Mouse (Mus musculus) CH12.LX (cell line): ENCODE data around the gene Olfr967. TPM values are rescaled to one million over a fixed set of nuclear protein-coding genes. Genes with fewer than 3 reads are reported as not detected.

Experiments
- DNase-seq: peaks from one replicate; pipeline ENCODE4 v3.0.0-alpha.2; 2013; ENCODE audit errors: extremely low read depth
- H3K27ac ChIP-seq: 2 replicates; pipeline ENCODE4 v1.5.1; 2012; ENCODE audit warnings: low read depth, mild to moderate bottlenecking, control low read depth, moderate library complexity; ENCODE audit not compliant: insufficient read depth
- H3K27me3 ChIP-seq: replicated peaks from 2 replicates; pipeline ENCODE3; 2012; ENCODE audit warnings: inconsistent platforms
- H3K36me3 ChIP-seq, 2 experiments: replicated peaks in 1 of 2; 2 replicates each; pipeline versions ENCODE3 to v1.6.1; 2012; ENCODE audit warnings: inconsistent platforms in 1 of 2, low read length in 1 of 2, mild to moderate bottlenecking in 1 of 2, mixed read lengths in 1 of 2, moderate library complexity in 1 of 2; ENCODE audit not compliant: control insufficient read depth in 1 of 2, insufficient read depth in 1 of 2
- H3K4me1 ChIP-seq, 2 experiments: 2 replicates each; pipeline ENCODE4 v1.6.1; 2012; ENCODE audit warnings: inconsistent platforms in 1 of 2, moderate library complexity in 1 of 2; ENCODE audit not compliant: insufficient read depth in 2 of 2, control insufficient read depth in 1 of 2
- H3K4me2 ChIP-seq: 2 replicates; pipeline ENCODE4 v1.6.1; 2012; ENCODE audit warnings: low read depth, mild to moderate bottlenecking, control low read depth; ENCODE audit not compliant: poor library complexity, insufficient read depth, severe bottlenecking
- H3K4me3 ChIP-seq, 3 experiments: fragments of 150-350 bp in 1 of 3; sonication (generic) in 1 of 3; replicated peaks in 1 of 3; 2 replicates each; pipeline versions ENCODE3 to v1.5.1; 2011 to 2012; ENCODE audit warnings: low read depth in 2 of 3, low read length in 2 of 3, mild to moderate bottlenecking in 2 of 3, moderate library complexity in 2 of 3, control low read depth in 1 of 3, improper control_type of control experiment in 1 of 3, inconsistent platforms in 1 of 3, mixed read lengths in 1 of 3; ENCODE audit not compliant: poor library complexity in 1 of 3
- H3K79me2 ChIP-seq: replicated peaks from 2 replicates; pipeline ENCODE4 v1.6.1; 2012; ENCODE audit warnings: mild to moderate bottlenecking, moderate library complexity; ENCODE audit not compliant: control insufficient read depth, poor library complexity, insufficient read depth, severe bottlenecking; ENCODE audit errors: extremely low read depth
- H3K9ac ChIP-seq: 2 replicates; pipeline ENCODE4 v1.6.1; 2012; ENCODE audit warnings: low read depth, mild to moderate bottlenecking, control low read depth, moderate library complexity; ENCODE audit not compliant: insufficient read depth
- H3K9me3 ChIP-seq: replicated peaks from 2 replicates; pipeline ENCODE3; 2012; ENCODE audit warnings: low read length, inconsistent platforms, mixed read lengths
- CHD1 ChIP-seq: IDR thresholded peaks from 2 replicates; pipeline ENCODE4 v1.6.1; 2012; ENCODE audit warnings: low read depth, low read length, improper control_type of control experiment, inconsistent platforms
- ELF1 ChIP-seq: IDR thresholded peaks from 2 replicates; pipeline ENCODE4 v1.6.1; 2014; ENCODE audit warnings: low read depth, mild to moderate bottlenecking, inconsistent platforms, low read length, improper control_type of control experiment
- ETS1 ChIP-seq: conservative IDR thresholded peaks from 2 replicates; pipeline ENCODE4 v1.6.1; 2012; ENCODE audit warnings: low read depth, mild to moderate bottlenecking, inconsistent platforms, low read length, improper control_type of control experiment, moderate library complexity
- GABPA ChIP-seq: IDR thresholded peaks from 2 replicates; pipeline ENCODE4 v1.6.1; 2012; ENCODE audit warnings: low read depth, low read length, improper control_type of control experiment, inconsistent platforms; ENCODE audit not compliant: insufficient replicate concordance
- IRF4 ChIP-seq: IDR thresholded peaks from 2 replicates; pipeline ENCODE4 v1.6.1; 2014; ENCODE audit warnings: low read depth, mild to moderate bottlenecking, inconsistent platforms, low read length, improper control_type of control experiment
- JUND ChIP-seq: conservative IDR thresholded peaks from 2 replicates; pipeline ENCODE4 v1.6.1; 2011; ENCODE audit warnings: low read depth, low read length, improper control_type of control experiment
- KAT2A ChIP-seq: IDR thresholded peaks from 2 replicates; pipeline ENCODE4 v1.6.1; 2012; ENCODE audit warnings: low read length, improper control_type of control experiment, inconsistent platforms; ENCODE audit not compliant: insufficient replicate concordance
- MAFK ChIP-seq: IDR thresholded peaks from 2 replicates; pipeline ENCODE4 v1.6.1; 2011; ENCODE audit warnings: low read length, improper control_type of control experiment; ENCODE audit not compliant: insufficient replicate concordance
- MXI1 ChIP-seq: IDR thresholded peaks from 2 replicates; pipeline ENCODE4 v1.6.1; 2011; ENCODE audit warnings: mild to moderate bottlenecking, low read depth, low read length, improper control_type of control experiment
- MYC ChIP-seq: IDR thresholded peaks from 2 replicates; pipeline ENCODE4 v1.6.1; 2011; ENCODE audit warnings: low read depth, mild to moderate bottlenecking, improper control_type of control experiment, low read length
- NRF1 ChIP-seq: IDR thresholded peaks from 2 replicates; pipeline ENCODE4 v1.6.1; 2014; ENCODE audit warnings: low read depth, mild to moderate bottlenecking, inconsistent platforms, low read length, improper control_type of control experiment, moderate library complexity
- PAX5 ChIP-seq: IDR thresholded peaks from 2 replicates; pipeline ENCODE4 v1.6.1; 2012; ENCODE audit warnings: low read length, inconsistent platforms, mixed read lengths
- POLR2A ChIP-seq: IDR thresholded peaks from 2 replicates; pipeline ENCODE4 v1.6.1; 2011; ENCODE audit warnings: low read depth, mild to moderate bottlenecking, improper control_type of control experiment, low read length
- RCOR1 ChIP-seq: conservative IDR thresholded peaks from 2 replicates; pipeline ENCODE4 v1.6.1; 2012; ENCODE audit warnings: low read depth, mild to moderate bottlenecking, inconsistent platforms, low read length, improper control_type of control experiment
- TBP ChIP-seq: conservative IDR thresholded peaks from 2 replicates; pipeline ENCODE4 v1.6.1; 2011; ENCODE audit warnings: low read depth, low read length, improper control_type of control experiment
- TCF12 ChIP-seq: IDR thresholded peaks from 2 replicates; pipeline ENCODE4 v1.6.1; 2014; ENCODE audit warnings: low read depth, mild to moderate bottlenecking, inconsistent platforms, low read length, improper control_type of control experiment
- USF2 ChIP-seq: conservative IDR thresholded peaks from 2 replicates; pipeline ENCODE4 v1.6.1; 2011; ENCODE audit warnings: low read depth, low read length, improper control_type of control experiment
- ZC3H11A ChIP-seq: IDR thresholded peaks from 2 replicates; pipeline ENCODE4 v1.6.1; 2012; ENCODE audit warnings: low read depth, mild to moderate bottlenecking, inconsistent platforms, low read length, improper control_type of control experiment
- ZKSCAN1 ChIP-seq: IDR thresholded peaks from 2 replicates; pipeline ENCODE4 v1.6.1; 2012; ENCODE audit warnings: low read depth, inconsistent platforms, low read length, improper control_type of control experiment, borderline replicate concordance
- ZMIZ1 ChIP-seq: IDR thresholded peaks from 2 replicates; pipeline ENCODE4 v1.6.1; 2012; ENCODE audit warnings: low read depth, mild to moderate bottlenecking, inconsistent platforms, low read length, improper control_type of control experiment
- ZNF384 ChIP-seq: IDR thresholded peaks from 2 replicates; pipeline ENCODE4 v1.6.1; 2012; ENCODE audit warnings: low read depth, low read length, improper control_type of control experiment, inconsistent platforms
- dilution Hi-C: fragments of 300-500 bp; cut with MboI; formaldehyde crosslinking; loops from 2 replicates; pipeline ENCODE4 v1.14.3; 2020; ENCODE audit warnings: low sequenced_read_pairs; ENCODE audit not compliant: extremely low pct_unique_long_range_greater_than_20kb, extremely low pct_ligation_motif_present
- in situ Hi-C: fragments of 300-500 bp; cut with MboI; formaldehyde crosslinking; loops from 3 replicates; pipeline ENCODE4 v1.14.3; 2019; ENCODE audit warnings: low sequenced_read_pairs, low pct_ligation_motif_present, low pct_unique_long_range_greater_than_20kb, mixed read lengths
- polyA plus RNA-seq: library from polyadenylated mRNA; unstranded; fragments of >175 nt; gene quantifications from 2 replicates; pipeline ENCODE4 v1.2.1, GENCODE M21; 2012; ENCODE audit warnings: low read depth; ENCODE audit not compliant: insufficient read length
- total RNA-seq, 2 experiments: library from RNA; depleted of rRNA; stranded (reverse); fragments of 300-350 nt in 1 of 2; fragments of >200 nt in 1 of 2; gene quantifications; 2 replicates each; pipeline ENCODE4 v1.2.3; 2012 to 2014

Gene Olfr967
- total and polyA plus RNA-seq, 3 experiments = not detected

GRCm38 (mm10) chr9:39746428-39746827 lies 379 bp downstream of the Olfr967 start:
- Histone ChIP-seq H3K4me1 (no peaks in the 10 kb centered on the region), H3K27me3 (no peaks in the 10 kb centered on the region), H3K9me3 (no peaks in the 10 kb centered on the region), H3K36me3 (no peaks in the 10 kb centered on the region), H3K9ac (no peak overlapping the region), H3K4me3 (no peak overlapping the region), H3K4me2 (no peak overlapping the region), H3K27ac (no peak overlapping the region), H3K79me2 (no peaks in the 10 kb centered on the region)
- in situ Hi-C loops (no loop called here), dilution Hi-C loops (no loop called here)
- TF ChIP-seq GABPA (no peak), CHD1 (no peak), ZKSCAN1 (no peak), TCF12 (no peak), ETS1 (no peak), ELF1 (no peak), MXI1 (no peak), POLR2A (no peak), NRF1 (no peak), KAT2A (no peak), MAFK (no peak), USF2 (no peak), PAX5 (no peak), ZC3H11A (no peak), IRF4 (no peak), RCOR1 (no peak), TBP (no peak)
- no peak for DNase-seq

GRCm38 (mm10) chr9:39783153-39783552 lies 37.1 kb downstream of the Olfr967 start, which contains the start of gene Olfr968:
Olfr968 (minus strand) TSS chr9:39783253.
- in situ Hi-C loops = no loop called here
- no peak within 1 kb of the TSS for H3K9ac ChIP-seq
- H3K79me2 ChIP-seq = no peaks in the 10 kb centered on the region
- H3K36me3 ChIP-seq = no peaks in the 10 kb centered on the region
- no peaks in the 10 kb centered on the region for H3K4me1 ChIP-seq
- dilution Hi-C loops = no loop called here
- H3K27me3 ChIP-seq = no peaks in the 10 kb centered on the region
- H3K4me2 ChIP-seq = no peak within 1 kb of the TSS
- TF ChIP-seq TBP (no peak), MYC (no peak), ZNF384 (no peak), ZKSCAN1 (no peak), ETS1 (no peak), ZMIZ1 (no peak), JUND (no peak), POLR2A (no peak)
- H3K9me3 ChIP-seq = no peaks in the 10 kb centered on the region
- H3K27ac ChIP-seq = no peak within 1 kb of the TSS
- no peak for DNase-seq
- no peak within 1 kb of the TSS for H3K4me3 ChIP-seq
